Mouse (Mus musculus) gastrocnemius, postnatal 10 days (tissue): ENCODE measurements around the gene Nrm. TPM values are rescaled to one million over a fixed set of nuclear protein-coding genes. Genes with fewer than 3 reads are reported as not detected.
A peak's percentile ranks its signal among the peaks of the same experiment; 100 is the strongest.

ENCODE experiments used
- DNase-seq: peaks from one replicate; pipeline ENCODE4 v3.0.0; 2021; ENCODE audit warnings: mixed read lengths
- total RNA-seq, 2 experiments: library from RNA; stranded (reverse); gene quantifications; 2 replicates each; pipeline ENCODE4 v1.2.3; 2021

The Nrm gene
- total RNA-seq, 2 experiments from 2014 or later, result 7.8 to 9.7 TPM

DNA sequence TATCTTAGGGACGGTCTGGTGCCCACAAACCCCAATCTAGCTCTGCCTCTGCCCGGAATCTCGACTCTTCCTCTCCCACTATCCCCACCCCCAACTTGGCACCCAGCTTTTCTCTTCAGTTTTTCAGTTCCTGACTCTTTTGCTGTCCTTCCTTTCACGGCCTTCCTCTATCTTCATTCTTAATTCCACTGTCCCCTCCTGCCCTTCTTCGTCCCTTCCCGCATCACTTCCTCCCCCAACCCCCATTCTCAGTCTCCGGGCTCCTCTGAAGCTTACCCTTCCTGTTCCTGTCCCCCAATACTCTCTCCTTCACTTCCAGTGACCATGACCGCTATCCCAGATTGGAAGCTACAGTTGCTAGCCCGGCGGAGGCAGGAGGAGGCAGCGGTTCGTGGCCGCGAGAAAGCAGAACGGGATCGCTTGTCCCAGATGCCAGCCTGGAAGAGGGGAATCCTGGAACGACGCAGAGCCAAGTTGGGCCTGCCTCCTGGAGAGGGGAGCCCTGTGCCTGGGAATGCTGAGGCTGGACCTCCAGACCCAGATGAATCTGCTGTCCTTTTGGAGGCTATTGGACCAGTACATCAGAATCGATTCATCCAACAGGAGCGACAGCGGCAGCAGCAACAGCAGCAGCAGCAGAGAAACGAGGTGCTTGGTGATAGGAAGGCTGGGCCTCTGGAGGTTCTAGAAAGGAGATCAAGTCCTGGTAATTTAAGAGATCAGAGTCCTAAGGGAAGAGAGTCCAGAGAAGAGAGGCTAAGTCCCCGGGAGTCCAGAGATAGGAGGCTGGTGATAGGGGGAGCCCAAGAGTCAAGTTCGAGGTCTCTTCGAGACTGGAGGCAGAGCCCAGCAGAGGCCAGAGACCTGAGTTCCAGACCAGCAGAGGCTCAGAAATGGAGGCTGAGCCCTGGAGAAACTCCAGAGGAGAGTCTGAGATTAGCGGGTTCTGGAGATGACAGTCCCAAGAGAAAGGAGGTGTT, 6.1 kb downstream of the Nrm start:
- peak; percentile 32 for DNase-seq

DNA sequence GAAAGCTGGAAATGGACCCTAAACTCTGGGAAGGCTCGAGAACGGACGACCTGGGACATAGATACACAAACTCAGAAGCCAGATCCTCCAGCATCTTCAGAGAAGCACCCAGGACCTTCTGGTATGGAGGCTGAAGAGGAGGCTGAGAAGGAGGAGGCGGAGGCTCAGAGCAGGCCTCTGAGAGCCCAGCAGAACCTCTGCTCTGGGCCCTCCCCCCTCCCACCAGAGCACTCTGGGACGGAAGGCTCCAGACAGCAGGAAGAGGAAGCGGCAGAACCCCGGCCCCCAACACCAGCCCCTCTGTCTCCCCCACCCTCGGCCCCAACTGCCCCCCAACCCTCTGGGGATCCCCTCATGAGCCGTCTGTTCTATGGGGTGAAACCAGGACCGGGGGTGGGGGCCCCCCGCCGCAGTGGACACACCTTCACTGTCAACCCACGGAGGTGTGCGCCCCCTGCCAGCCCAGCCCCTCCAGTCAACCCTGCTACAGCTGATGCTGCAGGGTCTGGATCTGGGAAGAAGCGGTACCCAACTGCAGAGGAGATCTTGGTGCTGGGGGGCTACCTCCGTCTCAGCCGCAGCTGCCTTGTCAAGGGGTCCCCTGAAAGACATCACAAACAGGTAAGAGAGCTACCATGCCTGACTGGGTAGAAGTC, 7.2 kb downstream of the Nrm start:
- DNase-seq, result no peak

DNA sequence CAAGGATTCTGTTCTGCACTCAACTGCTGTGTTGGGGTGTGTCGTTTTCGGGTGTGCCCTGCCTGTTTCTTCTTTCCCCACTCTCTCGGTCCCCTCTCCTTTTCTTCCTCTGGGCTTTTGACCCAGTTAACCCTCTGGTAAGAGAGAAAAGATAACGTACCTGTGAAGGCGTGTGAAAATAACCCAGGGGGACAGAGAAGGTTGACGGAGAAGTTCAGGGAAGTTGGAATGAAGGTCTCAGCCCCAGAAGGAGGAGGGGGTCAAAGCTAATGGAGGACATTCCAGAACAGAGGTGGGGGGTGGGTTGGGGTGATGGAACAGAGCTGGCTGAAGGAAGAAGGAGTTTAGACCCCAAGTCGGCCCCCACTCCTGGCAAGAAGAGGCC, 7.8 kb downstream of the Nrm start:
- no peak for DNase-seq

DNA sequence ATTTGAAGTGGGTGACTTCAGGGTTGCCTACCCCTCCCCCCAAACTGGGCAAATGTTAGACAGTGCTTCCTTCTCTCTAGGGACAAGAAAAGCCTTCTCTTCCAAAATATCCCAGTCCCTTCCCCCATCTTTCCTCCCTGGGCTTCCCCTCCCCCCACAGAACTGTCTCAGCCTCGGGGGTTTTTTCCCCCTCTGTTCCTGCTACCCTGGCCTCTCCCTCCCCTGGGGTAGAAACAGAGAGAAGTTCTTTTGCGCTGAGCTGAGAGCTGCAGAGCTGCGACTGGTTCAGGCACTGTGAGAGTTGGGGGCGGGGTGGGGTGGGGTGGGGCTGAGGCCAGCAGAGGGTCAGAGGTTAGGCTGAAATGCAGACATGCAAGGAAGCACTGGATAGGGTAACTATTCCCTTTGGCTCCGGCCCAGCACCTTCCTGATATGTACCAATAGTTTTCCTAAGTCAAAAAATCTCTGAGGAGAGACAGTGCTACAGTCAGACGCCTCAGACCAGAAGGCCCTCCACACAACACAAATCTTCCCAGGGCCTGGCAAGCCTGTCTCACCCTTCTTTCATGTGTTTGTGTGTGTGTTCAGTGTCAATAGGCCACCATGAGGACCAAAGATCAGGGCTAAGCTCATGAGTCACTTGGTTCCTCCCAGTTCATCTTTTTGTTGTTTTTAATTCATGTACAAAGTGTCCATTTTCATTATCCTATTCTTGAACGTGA, 8.4 kb downstream of the Nrm start:
- peak; percentile 41 for DNase-seq

DNA sequence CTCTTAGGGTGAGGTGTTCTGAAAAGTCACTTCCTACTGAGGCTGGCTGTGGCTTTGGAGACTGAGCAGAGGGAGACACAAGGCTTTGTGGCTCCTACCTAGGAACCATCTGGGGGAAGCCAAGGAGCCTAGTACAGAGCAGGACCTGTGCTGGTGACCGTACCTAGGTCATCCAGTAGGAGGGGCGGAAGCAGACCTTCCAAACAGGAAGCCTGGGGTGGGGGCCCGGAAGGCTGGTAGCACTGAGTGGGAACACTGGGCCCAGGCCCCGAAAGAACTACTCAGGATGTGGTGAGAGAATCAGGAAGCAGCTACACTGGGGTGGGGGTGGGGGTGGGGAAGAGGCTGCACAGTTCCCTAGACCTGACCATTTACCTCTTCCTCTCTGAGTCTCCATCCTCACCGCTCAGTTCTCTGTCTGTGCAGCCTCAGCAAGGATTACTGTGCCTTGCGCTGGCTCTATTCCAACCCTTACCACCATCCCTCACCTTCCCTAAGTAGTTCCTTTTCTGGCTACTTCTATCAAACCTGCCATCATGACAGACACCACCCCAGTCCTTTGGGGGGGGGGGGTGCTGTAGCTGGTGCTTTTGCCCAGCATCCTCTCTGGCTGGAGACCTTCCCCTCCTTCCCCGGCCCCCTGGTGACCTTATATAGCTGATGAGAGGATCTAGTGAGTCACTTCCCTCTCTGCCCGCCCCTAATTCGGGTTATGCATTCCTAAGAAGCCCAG, 9.2 kb downstream of the Nrm start:
- peak; percentile 43 for DNase-seq

DNA sequence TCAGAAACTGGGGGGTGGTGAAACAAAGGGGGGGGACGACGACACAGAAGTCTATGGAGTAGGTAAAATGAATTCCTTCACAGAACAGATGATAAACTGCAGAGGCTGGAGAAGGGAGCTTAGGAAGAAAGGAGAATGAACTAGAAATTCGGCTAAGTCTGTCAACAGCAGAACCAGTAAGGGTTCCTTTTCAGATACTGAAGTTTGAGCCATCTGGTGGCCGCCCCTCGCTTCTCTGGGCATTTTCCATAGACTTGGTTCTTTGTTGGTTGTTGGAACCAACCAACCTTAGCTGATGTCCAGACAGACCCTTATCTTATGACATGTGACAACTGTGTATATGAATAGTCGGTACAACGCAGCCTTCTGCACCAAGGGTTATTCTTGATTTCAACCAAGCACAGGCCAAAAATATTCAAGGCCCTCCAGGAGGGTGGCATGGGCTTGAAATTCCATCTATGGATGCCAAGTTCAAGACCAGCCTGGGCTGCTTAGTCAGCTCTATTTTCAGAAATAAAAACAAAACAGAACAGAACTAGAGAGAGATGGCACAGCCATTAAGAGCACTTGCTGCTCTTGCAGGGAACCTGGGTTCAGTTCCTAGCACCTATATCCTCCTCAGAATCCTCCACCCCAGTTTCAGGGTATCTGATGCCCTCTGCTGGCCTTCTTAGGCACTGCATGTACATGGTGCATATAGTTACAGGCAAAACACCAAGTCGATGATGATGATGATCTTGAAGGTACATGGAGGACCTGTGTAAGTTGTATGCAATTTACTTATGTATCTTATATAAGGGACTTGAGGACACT, 10.0 kb downstream of the Nrm start:
- DNase-seq, result peak; percentile 44

DNA sequence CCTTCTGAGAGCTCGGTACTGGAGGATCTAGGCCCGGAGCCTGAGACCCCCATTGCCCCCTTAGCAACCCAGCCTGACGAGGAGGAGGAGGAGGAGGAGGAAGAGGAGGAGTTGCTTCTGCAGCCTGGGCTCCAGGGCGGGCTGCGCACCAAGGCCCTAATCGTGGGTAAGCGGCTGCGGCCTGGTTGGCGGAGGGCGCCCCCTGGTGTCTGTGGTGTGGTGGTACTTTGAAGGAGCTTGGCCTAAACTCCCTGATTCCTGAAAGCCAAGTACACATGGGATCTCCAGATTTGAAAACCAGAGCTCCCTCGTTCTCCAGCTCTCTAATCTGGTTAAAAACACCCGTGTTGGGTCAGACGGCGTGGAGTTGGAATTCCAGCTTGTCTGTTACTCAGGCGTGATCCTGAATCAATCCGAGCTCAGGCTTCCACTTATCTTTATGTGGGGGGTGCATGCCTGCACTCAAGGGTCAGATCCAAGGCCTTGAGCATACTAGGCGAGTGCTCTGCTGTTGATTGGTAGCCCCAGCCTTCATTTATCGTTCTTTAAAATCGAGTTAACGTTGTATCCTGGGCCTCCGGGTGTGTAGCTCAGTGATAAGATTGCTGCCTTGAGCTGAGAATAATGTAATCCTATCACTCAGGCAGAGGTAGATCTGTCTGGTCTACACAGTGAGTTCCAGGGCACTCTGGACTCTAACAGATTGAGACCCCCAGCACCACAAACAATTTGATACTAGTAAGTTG, 12.8 kb downstream of the Nrm start:
- DNase-seq, result peak; percentile 94

DNA sequence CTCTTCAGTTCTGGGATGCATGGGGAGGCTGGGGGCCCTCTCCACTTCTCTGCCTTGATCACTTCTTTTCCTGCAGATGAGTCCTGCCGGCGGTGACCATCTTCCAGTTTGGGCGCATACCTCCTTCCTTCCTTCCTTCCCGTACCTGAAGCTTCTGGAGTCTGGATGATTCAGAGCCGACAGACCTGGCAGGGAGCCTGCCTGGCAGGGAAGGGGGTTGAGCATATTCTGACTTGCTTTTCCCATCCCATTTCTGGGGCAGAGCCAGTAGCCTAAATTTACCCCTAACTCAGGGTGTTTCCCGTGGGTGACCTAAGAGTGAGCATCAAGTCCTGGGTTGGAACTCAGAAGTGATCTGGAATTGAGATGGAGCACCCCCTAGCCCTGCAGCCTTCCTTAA, 13.6 kb downstream of the Nrm start:
- no peak for DNase-seq

DNA sequence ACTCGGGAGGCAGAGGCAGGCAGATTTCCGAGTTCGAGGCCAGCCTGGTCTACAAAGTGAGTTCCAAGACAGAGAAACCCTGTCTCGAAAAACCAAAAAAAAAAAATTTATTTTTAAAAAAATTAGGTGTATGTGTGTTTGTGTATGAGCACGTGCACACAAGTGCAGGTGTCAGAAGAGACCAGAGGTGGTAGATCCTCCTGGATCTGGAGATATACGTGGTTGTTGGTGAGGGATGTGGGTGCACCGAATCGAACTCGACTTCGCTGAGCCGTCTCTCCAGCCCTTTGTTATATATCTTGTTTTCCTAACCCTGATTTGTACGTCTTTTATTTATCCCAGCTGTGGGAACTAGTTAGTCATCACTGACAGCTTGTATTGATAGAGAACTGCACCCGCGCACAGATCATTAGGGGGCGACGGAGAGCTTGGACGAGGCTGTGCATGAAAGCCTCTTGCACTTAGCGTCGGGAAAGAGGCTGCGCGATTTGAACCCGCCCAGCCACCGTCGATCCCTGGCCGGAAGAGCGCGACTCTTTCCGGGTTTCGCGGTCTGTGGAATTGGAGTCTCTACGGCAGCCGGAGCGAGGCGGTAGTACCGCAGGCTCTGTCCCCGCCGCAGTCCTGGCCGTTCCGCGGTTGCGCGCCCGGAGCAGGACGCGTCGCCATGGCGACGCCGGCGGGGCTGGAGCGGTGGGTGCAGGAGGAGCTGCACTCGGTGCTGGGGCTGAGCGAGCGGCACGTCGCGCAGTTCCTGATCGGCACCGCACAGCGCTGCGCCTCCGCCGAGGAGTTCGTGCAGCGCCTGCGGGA, 18.3 kb downstream of the Nrm start, which contains the start of gene Dhx16:
Gene Dhx16, plus strand, starts transcription at position 575 of the 813 bp plus-strand sequence.
- DNase-seq, result peak; percentile 93

DNA sequence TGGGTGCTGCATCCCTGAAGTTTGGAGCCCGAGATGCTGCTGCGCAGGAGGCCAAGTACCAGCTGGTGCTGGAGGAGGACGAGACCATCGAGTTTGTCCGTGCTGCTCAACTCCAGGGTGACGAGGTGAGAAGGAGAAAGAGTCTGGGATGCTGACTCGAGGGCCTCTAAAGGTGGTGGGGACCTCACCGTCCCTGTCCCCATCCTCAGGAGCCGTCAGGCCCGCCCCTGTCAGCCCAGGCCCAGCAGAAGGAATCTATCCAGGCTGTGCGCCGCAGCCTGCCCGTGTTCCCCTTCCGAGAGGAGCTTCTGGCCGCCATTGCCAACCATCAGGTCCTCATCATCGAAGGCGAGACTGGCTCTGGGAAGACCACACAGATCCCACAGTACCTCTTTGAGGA, 21.8 kb downstream of the Nrm start:
- no peak for DNase-seq

DNA sequence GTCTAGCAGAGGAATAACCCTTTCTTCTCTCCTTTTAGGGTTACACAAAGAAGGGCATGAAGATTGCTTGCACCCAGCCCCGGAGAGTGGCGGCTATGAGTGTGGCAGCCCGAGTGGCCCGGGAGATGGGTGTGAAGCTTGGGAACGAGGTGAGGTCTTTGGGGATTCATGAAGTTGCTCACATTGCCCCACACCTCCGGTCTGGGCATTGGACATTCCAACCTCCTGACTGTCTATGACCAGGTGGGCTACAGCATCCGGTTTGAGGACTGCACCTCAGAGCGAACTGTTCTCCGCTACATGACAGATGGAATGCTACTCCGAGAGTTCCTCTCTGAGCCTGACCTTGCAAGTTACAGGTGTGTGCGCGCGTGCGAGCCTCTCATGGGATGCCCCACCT, 22.7 kb downstream of the Nrm start:
- DNase-seq, result no peak

DNA sequence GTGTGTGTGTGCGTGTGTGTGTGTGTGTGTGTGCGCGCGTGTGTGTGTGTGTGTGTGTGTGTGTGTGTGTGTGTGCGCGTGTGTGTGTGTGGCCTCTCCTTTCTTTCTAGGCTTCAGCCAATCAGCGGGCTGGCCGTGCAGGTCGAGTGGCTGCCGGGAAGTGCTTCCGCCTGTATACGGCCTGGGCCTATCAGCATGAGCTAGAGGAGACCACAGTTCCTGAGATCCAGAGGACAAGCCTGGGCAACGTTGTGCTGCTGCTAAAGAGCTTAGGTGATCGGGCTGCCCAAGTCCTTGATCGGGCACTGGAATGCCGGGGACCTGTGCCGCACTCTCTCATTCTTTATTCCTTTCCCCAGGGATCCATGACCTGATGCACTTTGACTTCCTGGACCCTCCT, 26.6 kb downstream of the Nrm start:
- DNase-seq, result no peak

DNA sequence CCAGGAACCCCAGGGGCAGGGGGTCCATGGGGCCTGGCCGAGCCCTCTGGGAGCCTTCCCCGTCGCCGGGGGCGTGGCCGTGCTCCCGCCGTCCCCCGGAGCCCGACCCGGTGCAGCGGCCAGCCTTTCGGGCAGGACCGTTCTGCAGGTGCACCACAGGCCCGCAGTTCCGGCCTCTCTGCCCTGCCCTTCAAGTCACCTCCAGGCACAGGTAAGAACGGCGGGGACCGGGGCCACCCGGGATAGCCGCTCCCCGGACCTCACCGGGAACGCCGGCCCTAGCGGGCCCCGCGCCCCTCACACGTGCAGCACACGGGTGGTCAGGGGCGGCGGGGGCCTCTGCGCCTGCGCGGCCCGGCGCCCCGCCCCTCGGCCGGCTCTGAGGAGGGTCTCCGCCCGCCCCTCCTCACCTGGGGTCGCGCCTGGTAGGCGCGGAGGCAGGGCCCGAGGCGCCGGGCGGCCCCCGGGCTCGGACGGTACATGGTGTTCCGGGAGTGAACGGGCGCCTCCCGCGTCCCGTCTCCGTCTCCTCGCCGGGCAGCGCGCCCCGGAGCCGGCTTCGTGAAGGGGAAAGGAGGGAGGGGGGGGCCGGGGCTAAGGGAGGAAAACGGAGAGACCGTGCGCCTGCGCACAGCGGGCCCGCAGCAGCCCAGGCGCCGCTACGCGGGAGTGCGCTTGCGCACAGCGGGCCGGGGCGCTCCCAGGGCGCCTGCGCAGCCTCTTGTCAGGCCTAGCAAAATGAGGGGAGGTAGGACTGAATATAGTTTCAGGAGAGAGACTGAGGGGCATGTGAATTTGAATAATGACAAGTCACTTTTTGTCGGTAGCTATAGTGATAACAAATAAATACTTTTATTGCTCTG, 35.9 kb downstream of the Nrm start, which contains the start of gene 2310061I04Rik:
Gene 2310061I04Rik, minus strand, starts transcription at position 651 of the 863 bp plus-strand sequence.
- peak; percentile 94 for DNase-seq

DNA sequence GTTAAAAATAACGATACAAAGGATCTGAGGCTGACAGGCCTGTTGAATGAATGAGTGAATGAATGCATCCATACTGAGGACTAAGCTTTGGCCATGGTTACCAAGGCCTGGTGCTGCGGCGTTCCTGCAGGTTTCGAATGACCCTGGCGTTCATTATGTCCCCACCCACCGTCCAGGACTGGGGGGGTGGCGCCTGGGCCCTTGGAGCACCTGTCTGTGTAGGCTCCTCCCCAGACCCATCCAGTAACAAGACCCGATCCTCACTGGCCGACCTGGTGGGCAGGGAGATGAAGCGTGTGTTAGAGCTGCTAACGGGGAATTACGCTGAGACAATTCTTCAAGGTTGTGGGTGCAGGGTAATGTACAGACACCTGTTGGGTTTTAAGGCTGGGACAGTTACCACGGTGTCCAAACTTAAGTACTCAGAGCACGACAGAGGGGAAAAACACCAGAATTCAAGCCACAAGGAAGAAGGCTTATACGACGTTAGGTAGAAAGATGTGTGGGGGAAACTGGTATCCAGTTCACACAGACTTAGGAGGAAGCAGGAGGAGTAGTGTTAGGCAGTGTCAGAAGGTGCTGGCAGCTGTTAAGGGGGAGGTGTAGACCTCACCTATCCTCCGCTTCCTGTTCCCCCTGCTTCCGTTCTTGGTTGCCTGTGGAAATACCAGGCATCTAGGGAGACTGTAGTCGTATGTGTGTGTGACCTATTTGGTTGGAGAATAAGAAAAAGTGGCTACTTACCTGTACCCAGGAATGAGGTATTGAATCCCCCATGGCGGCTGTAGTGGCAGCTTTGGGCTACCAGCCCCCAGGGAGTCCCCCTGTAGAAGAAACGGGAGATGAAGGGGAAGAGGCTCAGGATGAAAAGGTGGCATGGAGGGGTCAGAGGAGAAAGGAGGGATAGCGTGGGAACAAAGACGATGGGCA, 36.8 kb downstream of the Nrm start:
- no peak for DNase-seq

DNA sequence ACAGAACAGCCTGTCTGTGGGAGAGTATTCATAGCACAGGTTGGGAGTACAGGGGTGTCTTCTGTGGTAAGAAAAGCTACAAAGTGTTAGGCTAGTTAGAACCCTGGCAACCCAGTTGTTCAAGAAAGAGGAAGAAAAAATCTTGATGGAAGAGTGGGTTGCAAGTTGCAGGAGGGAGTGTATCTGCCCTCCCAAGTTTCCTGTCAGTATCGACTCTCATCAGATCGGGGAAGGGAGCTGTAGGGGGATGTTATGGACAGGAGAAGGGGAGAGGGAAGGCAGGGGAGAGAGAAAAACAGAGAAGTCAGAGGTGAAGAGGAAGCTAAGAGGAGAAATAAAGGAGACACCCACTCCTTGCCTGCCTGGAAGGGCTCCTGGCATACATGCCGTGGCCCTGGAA, 39.5 kb downstream of the Nrm start:
- no peak for DNase-seq

DNA sequence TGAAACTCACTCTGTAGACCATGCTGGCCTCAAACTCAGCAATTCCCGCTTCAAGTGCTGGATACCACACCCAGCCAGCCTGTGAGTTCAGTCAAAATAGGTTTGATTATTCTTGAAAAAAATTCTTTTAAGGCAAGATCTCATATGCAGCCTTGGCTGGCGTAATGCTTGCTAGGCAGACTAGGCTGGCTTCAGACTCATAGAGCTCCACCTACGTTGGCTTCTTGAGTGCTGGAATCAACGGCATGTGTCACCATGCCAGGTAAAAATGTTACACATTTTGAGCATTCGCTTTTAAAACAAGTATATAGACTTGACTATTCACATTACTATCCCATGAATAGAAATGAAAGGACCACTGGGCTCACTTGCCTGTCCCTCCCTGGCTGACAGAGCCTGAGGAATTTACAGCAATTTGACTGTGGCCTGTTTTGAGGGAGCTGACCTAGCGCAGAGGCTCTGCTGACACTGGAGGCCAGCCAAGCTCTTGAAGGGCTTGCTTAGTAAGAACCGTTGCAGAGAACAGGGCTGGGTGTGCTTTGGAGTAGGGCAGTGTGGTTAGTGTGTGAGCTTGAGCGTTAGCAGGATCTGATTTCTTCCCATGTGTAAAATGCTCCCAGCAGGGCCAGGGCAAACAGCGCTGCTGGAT, 42.3 kb downstream of the Nrm start:
- DNase-seq, result no peak

DNA sequence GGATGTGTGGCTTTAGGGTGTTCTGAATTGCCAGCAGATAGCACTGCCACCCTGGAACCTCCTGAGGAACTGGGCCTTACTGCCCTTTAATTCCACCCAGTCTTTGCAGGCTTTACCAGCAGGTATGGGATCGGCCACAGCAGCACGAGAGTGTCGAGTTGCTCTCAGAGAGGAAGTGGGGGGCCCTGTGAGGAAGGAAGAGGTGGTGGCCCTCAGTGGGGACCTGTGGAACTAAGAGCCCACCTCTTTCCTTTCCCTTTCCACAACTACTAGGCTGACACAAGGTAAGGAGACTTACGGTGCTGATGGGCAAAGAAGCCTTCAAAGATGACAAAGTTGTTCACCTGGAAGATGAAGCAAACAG, 42.9 kb downstream of the Nrm start:
- no peak for DNase-seq
